Mouse (Mus musculus) spleen, adult 12 weeks (tissue): ENCODE data around the gene Olfr986.

Source experiments
- DNase-seq: peaks from one replicate; pipeline ENCODE4 v3.0.0; 2022; ENCODE audit warnings: low spot score

Olfr986 gene

DNA sequence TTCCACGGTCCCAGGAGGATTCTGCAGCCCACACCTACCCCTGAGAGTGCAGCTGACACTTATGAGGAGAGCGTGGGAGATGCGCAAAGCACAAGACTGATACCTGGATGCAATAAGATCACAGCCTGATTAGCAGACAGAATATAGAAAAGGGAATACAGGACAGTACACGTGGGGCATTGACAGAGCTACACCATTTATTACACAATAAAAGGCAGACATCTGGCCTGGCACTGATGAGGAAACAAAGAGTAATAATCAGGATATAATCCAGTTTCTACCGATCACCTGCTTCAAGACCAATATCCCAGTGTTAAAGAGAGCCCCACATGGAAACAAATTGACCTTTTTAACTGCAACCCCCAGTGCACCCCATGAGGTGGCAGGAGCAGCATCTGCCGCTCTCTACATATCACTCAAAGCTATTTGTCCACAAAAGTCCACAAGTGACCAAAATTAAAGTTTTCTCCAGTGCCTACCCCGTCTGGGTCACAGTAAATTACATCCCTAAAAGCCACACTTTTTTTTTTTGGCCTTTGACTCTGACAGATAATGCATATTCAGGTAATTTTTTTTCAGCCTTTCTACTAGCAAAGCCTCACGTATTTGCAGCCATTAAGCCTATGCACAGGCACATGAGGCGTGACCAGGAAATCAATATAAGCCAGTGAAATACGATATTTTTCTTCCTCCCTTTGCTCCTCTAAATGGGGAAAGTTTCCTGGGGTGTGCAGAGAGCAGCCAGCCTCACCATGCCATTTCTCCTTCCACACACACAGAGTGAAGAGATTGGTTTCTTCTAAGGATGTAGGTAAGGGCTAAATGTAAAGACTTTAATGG is 53.7 kb downstream of the Olfr986 start:
- DNase-seq: no peak

DNA sequence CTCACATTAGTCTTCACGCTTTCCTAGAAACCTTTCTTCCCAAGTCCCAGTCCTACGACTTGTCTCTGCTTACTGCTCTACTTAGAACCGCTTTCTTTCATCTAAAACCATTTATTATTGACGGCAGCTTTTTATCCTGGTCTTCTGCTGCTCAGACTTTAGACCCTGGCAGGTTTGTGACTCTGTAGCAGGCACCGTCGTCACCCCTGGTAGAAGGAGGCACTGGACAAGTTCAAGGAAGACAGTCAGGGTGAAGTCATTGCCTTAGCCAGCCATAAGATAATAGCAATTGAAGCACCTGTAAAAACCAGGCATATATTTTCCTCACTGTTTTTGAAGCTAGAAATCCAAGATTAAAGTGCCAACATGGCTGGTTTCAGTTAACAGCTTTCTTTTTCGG is 54.5 kb downstream of the Olfr986 start:
- no peak for DNase-seq
